Mouse (Mus musculus) layer of hippocampus, adult 2 months (tissue): Measurements from ENCODE around the gene Pcgf5. TPM values are rescaled to one million over a fixed set of nuclear protein-coding genes. Genes with fewer than 3 reads are reported as not detected.

ENCODE experiments used
- DNase-seq, 2 experiments: peaks; one replicate each; pipeline ENCODE4 v3.0.0; 2022; ENCODE audit warnings: low spot score in 2 of 2
- H3K27ac ChIP-seq: fragments of 200-600 bp; 2 replicates; pipeline ENCODE4 v1.8.1; 2022
- H3K4me3 ChIP-seq: fragments of 200-600 bp; 2 replicates; pipeline ENCODE4 v1.8.1; 2022; ENCODE audit warnings: mild to moderate bottlenecking
- CTCF ChIP-seq: fragments of 200-600 bp; conservative IDR thresholded peaks from 2 replicates; pipeline ENCODE4 v1.8.1; 2022; ENCODE audit warnings: antibody characterized with exemption, mild to moderate bottlenecking, moderate library complexity
- long read RNA-seq, 2 experiments: library from polyadenylated mRNA; stranded (forward); transcript quantifications; one replicate each; pipeline ENCODE4 v2.0.0; 2021; ENCODE audit warnings: borderline mapping rate in 2 of 2
- total RNA-seq, 2 experiments: library from RNA; stranded (reverse); gene quantifications; 2 replicates each; pipeline ENCODE4 v1.2.3; 2021

Pcgf5 gene
- 10 to 100 TPM; 18.0 to 21.5 TPM for total RNA-seq
- long read RNA-seq, experiment 1, full-length matches to known transcripts: 4 of 5 reads
- long read RNA-seq, experiment 1, partial matches to known transcripts: 0 of 5 reads
- long read RNA-seq, experiment 1, other reads (novel, unspliced or antisense): 1 of 5 reads
- long read RNA-seq, experiment 2, full-length matches to known transcripts: 8 of 10 reads
- long read RNA-seq, experiment 2, partial matches to known transcripts: 0 of 10 reads
- long read RNA-seq, experiment 2, other reads (novel, unspliced or antisense): 2 of 10 reads

GRCm38 (mm10) chr19:36348161-36348800 is at the start of gene Pcgf5:
Gene Pcgf5 (plus strand): TSS chr19:36348309.
- H3K4me3 ChIP-seq: peak within 1 kb of the TSS; percentile 86
- H3K27ac ChIP-seq: peak within 1 kb of the TSS; percentile 84
- DNase-seq: peak; percentile 54 to 69
- no peak for TF ChIP-seq CTCF

GRCm38 (mm10) chr19:36305542-36305941 is 42.6 kb upstream of the Pcgf5 start:
- Histone ChIP-seq H3K27ac (no peak overlapping the region), H3K4me3 (no peak overlapping the region)
- DNase-seq: no peak
- no peak for TF ChIP-seq CTCF

GRCm38 (mm10) chr19:36314010-36314409 is 34.1 kb upstream of the Pcgf5 start:
- no peak overlapping the region for H3K27ac ChIP-seq
- no peak overlapping the region for H3K4me3 ChIP-seq
- no peak for DNase-seq
- no peak for TF ChIP-seq CTCF

GRCm38 (mm10) chr19:36319735-36320134 is 28.4 kb upstream of the Pcgf5 start:
- no peak for DNase-seq
- H3K4me3 ChIP-seq: no peak overlapping the region
- no peak overlapping the region for H3K27ac ChIP-seq
- no peak for TF ChIP-seq CTCF

GRCm38 (mm10) chr19:36321066-36321465 is 27.0 kb upstream of the Pcgf5 start:
- no peak for TF ChIP-seq CTCF
- no peak overlapping the region for H3K4me3 ChIP-seq
- H3K27ac ChIP-seq: no peak overlapping the region
- DNase-seq: no peak

- Histone ChIP-seq H3K4me3 (no peak overlapping the region), H3K27ac (no peak overlapping the region)
- no peak for DNase-seq
- TF ChIP-seq CTCF: no peak
Measured at GRCm38 (mm10) chr19:36323326-36323725, 24.8 kb upstream of the Pcgf5 start.

- H3K27ac ChIP-seq: no peak overlapping the region
- no peak overlapping the region for H3K4me3 ChIP-seq
- DNase-seq: no peak
- TF ChIP-seq CTCF: no peak
Measured at GRCm38 (mm10) chr19:36328678-36329077, 19.4 kb upstream of the Pcgf5 start.

GRCm38 (mm10) chr19:36347376-36347775 is 733 bp upstream of the Pcgf5 start:
- no peak for TF ChIP-seq CTCF
- Histone ChIP-seq H3K4me3 (peak overlapping the region; percentile 86; the same call in 1 of the 2 replicates), H3K27ac (peak overlapping the region; percentile 84)
- no peak for DNase-seq

GRCm38 (mm10) chr19:36347831-36348160 is 313 bp upstream of the Pcgf5 start:
- no peak for TF ChIP-seq CTCF
- H3K4me3 ChIP-seq: peak overlapping the region; percentile 86
- H3K27ac ChIP-seq: peak overlapping the region; percentile 84
- DNase-seq: no peak

GRCm38 (mm10) chr19:36348801-36349486 is 835 bp downstream of the Pcgf5 start:
- TF ChIP-seq CTCF: peak; percentile 45
- Histone ChIP-seq H3K27ac (peak overlapping the region; percentile 84), H3K4me3 (peak overlapping the region; percentile 86)
- peak; percentile 64 to 70 for DNase-seq

- Histone ChIP-seq H3K4me3 (peak overlapping the region; percentile 86), H3K27ac (peak overlapping the region; percentile 84)
- no peak for TF ChIP-seq CTCF
- DNase-seq: no peak
Measured at GRCm38 (mm10) chr19:36349487-36349955, 1.4 kb downstream of the Pcgf5 start.

GRCm38 (mm10) chr19:36350181-36350580 is 2.1 kb downstream of the Pcgf5 start:
- no peak for TF ChIP-seq CTCF
- DNase-seq: no peak

GRCm38 (mm10) chr19:36350870-36351269 is 2.8 kb downstream of the Pcgf5 start:
- no peak for TF ChIP-seq CTCF
- H3K27ac ChIP-seq: no peak overlapping the region
- no peak for DNase-seq
- H3K4me3 ChIP-seq: no peak overlapping the region

More at GRCm38 (mm10) chr19:36350181-36350580, 2.1 kb downstream of the Pcgf5 start:
- H3K4me3 ChIP-seq: no peak overlapping the region
- no peak overlapping the region for H3K27ac ChIP-seq
